Mouse (Mus musculus) gonadal fat pad, adult 2 months (tissue): ENCODE measurements around the gene Cirbp. TPM values are rescaled to one million over a fixed set of nuclear protein-coding genes. Genes with fewer than 3 reads are reported as not detected.
"Not testable (repeated sequence)": the region's sequence is repeated elsewhere in the genome, so short reads cannot be mapped to it uniquely, and the experiment has no call there.

ENCODE experiments used
- DNase-seq: peaks from one replicate; pipeline ENCODE4 v3.0.0-alpha.2; 2012; ENCODE audit warnings: low read depth
- polyA plus RNA-seq: library from polyadenylated mRNA; depleted of rRNA; stranded (reverse); fragments of >200 nt; gene quantifications from 2 replicates; pipeline ENCODE4 v1.2.3, GENCODE M21; 2012; rRNA removed

The Cirbp gene
- polyA plus RNA-seq, 1 experiment, result 159 TPM

- DNase-seq, result no peak
Measured at GRCm38 (mm10) chr10:80208841-80209371, 43.1 kb downstream of the Cirbp start.

GRCm38 (mm10) chr10:80211547-80212103, 45.8 kb downstream of the Cirbp start:
- DNase-seq, result not testable (repeated sequence)

DNA sequence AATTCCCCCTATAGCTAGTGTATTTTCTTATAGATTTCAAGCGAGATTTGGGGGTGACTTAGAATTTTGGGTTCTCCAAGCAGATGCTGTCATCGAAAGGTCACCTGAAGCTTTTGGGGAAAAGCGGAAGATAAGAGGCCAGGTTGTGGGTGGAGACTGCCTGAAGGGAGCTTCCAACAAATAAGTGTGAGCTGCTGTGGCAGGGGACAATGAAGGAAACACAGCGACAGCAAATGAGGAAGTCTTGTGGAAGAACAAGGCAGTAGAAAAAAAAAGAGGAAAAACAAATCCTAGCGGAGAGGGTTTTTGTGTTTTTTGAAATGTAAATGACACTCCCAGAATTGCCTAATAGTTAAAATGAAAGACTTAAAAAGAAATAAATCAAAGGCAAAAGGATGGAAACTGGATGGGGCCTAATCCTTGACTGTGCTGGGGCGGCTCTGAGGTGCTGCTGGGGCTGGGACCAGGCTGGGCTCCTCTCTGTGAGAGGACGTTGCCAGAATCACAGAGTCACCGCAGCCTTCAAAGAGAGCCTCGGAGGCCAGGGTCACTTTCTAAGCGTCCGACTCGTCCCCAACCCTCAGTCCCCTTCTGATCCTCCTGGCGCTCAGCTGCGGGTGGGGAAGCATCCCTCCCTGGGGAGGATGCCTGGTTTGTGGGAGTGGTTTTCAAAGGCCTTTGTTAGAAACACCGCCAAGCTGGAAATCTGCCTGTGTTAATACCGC, 49.4 kb downstream of the Cirbp start:
- DNase-seq, result no peak

- DNase-seq, result no peak
Measured at GRCm38 (mm10) chr10:80220676-80221075, 54.9 kb downstream of the Cirbp start.

Other genes with a start within 250 kb of the Cirbp start
- gene Kiss1r, start 249.0 kb upstream of the Cirbp start, polyA plus RNA-seq, result 7.9 and 8.3 TPM in 2 replicates
- gene R3hdm4, start 244.8 kb upstream of the Cirbp start, polyA plus RNA-seq, result 106 and 120 TPM in 2 replicates
- 3.2 and 3.7 TPM in 2 replicates for gene Arid3a, start 238.9 kb upstream of the Cirbp start, polyA plus RNA-seq
- 33.0 and 42.6 TPM in 2 replicates for gene Wdr18, start 205.8 kb upstream of the Cirbp start, polyA plus RNA-seq
- 0.36 and 0.46 TPM in 2 replicates for gene Grin3b, start 195.3 kb upstream of the Cirbp start, polyA plus RNA-seq
- 201 and 219 TPM in 2 replicates for gene Tmem259, start 181.7 kb upstream of the Cirbp start, polyA plus RNA-seq
- 68.5 and 75.3 TPM in 2 replicates for gene Cnn2, start 177.4 kb upstream of the Cirbp start, polyA plus RNA-seq
- 5.5 and 8.5 TPM in 2 replicates for gene Abca7, start 169.5 kb upstream of the Cirbp start, polyA plus RNA-seq
- 16.4 and 20.1 TPM in 2 replicates for gene Arhgap45, start 149.3 kb upstream of the Cirbp start, polyA plus RNA-seq
- 152 and 167 TPM in 2 replicates for gene Polr2e, start 126.2 kb upstream of the Cirbp start, polyA plus RNA-seq
- 721 and 1,178 TPM in 2 replicates for gene Gpx4, start 118.8 kb upstream of the Cirbp start, polyA plus RNA-seq
- 32.3 and 38.6 TPM in 2 replicates for gene Sbno2, start 60.4 kb upstream of the Cirbp start, polyA plus RNA-seq
- gene Stk11, start 50.2 kb upstream of the Cirbp start, polyA plus RNA-seq, result 108 TPM in 2 replicates
- gene Atp5d, start 27.4 kb upstream of the Cirbp start, polyA plus RNA-seq, result 561 and 619 TPM in 2 replicates
- 32.6 and 47.3 TPM in 2 replicates for gene Cbarp, start 25.1 kb upstream of the Cirbp start, polyA plus RNA-seq
- gene Midn, start 17.7 kb upstream of the Cirbp start, polyA plus RNA-seq, result 35.1 and 46.4 TPM in 2 replicates
- 9.3 and 13.7 TPM in 2 replicates for gene 1600002K03Rik, start 7.0 kb downstream of the Cirbp start, polyA plus RNA-seq
- gene Efna2, start 13.5 kb downstream of the Cirbp start, polyA plus RNA-seq, result 3.2 and 4.0 TPM in 2 replicates
- gene Mum1, start 60.4 kb downstream of the Cirbp start, polyA plus RNA-seq, result 52.5 and 54.1 TPM in 2 replicates
- gene Ndufs7, start 83.1 kb downstream of the Cirbp start, polyA plus RNA-seq, result 335 and 336 TPM in 2 replicates
- 252 and 295 TPM in 2 replicates for gene Gamt, start 95.0 kb downstream of the Cirbp start, polyA plus RNA-seq
- gene Dazap1, start 95.5 kb downstream of the Cirbp start, polyA plus RNA-seq, result 43.5 and 68.3 TPM in 2 replicates
- gene Rps15, start 126.5 kb downstream of the Cirbp start, polyA plus RNA-seq, result 1,514 and 1,586 TPM in 2 replicates
- gene Apc2, start 130.0 kb downstream of the Cirbp start, polyA plus RNA-seq, result 1.4 and 1.5 TPM in 2 replicates
- 55.9 and 62.7 TPM in 2 replicates for gene 2310011J03Rik, start 154.6 kb downstream of the Cirbp start, polyA plus RNA-seq
- 10.4 and 10.6 TPM in 2 replicates for gene Pcsk4, start 163.5 kb downstream of the Cirbp start, polyA plus RNA-seq
- 28.7 and 51.2 TPM in 2 replicates for gene Reep6, start 164.0 kb downstream of the Cirbp start, polyA plus RNA-seq
- gene Adamtsl5, start 182.4 kb downstream of the Cirbp start, polyA plus RNA-seq, result 11.2 and 18.2 TPM in 2 replicates
- gene Plk5, start 190.5 kb downstream of the Cirbp start, polyA plus RNA-seq, result 0.57 and 0.93 TPM in 2 replicates
- 13.3 and 19.1 TPM in 2 replicates for gene Mex3d, start 221.7 kb downstream of the Cirbp start, polyA plus RNA-seq
- 145 and 160 TPM in 2 replicates for gene Mbd3, start 233.6 kb downstream of the Cirbp start, polyA plus RNA-seq
- 1,967 and 2,574 TPM in 2 replicates for gene Uqcr11, start 240.8 kb downstream of the Cirbp start, polyA plus RNA-seq